Mouse (Mus musculus) lung, embryonic 14.5 days (tissue): ENCODE measurements around the gene Cpsf4l. TPM values are rescaled to one million over a fixed set of nuclear protein-coding genes. Genes with fewer than 3 reads are reported as not detected.
"Not testable (repeated sequence)": the region's sequence is repeated elsewhere in the genome, so short reads cannot be mapped to it uniquely, and the experiment has no call there.

Experiments
- ATAC-seq: fragments of 200-750 bp; cut with Nextera tagmentation; 2 replicates; pipeline ENCODE4 v1.8.0; 2017; ENCODE audit warnings: mild to moderate bottlenecking, moderate TSS enrichment, moderate library complexity; ENCODE audit not compliant: insufficient read depth
- DNase-seq: peaks from one replicate; pipeline ENCODE4 v3.0.0-alpha.2; 2015
- H3K27ac ChIP-seq: fragments of 300-500 bp; sonication (generic); 2 replicates; pipeline ENCODE4 v1.5.1; 2014; ENCODE audit warnings: low read depth, mild to moderate bottlenecking, moderate library complexity
- H3K27me3 ChIP-seq: fragments of 300-500 bp; sonication (generic); 2 replicates; pipeline ENCODE4 v1.6.1; 2014; ENCODE audit warnings: low read length, control low read depth; ENCODE audit not compliant: insufficient read depth
- H3K36me3 ChIP-seq: fragments of 300-500 bp; sonication (generic); 2 replicates; pipeline ENCODE4 v1.6.1; 2014; ENCODE audit warnings: control low read depth; ENCODE audit not compliant: insufficient read depth
- H3K4me1 ChIP-seq: fragments of 300-500 bp; sonication (generic); 2 replicates; pipeline ENCODE4 v1.6.1; 2014; ENCODE audit warnings: antibody characterized with exemption, control low read depth; ENCODE audit not compliant: insufficient read depth
- H3K4me2 ChIP-seq: fragments of 300-500 bp; sonication (generic); 2 replicates; pipeline ENCODE4 v1.6.1; 2014; ENCODE audit warnings: mild to moderate bottlenecking
- H3K4me3 ChIP-seq: fragments of 300-500 bp; sonication (generic); 2 replicates; pipeline ENCODE4 v1.5.1; 2014; ENCODE audit warnings: low read depth, low read length
- H3K9ac ChIP-seq: fragments of 300-500 bp; sonication (generic); 2 replicates; pipeline ENCODE4 v1.6.1; 2014
- H3K9me3 ChIP-seq: fragments of 300-500 bp; sonication (generic); 2 replicates; pipeline ENCODE4 v1.6.1; 2016; ENCODE audit warnings: low read depth, low read length, control low read depth
- CTCF ChIP-seq: IDR thresholded peaks from 2 replicates; pipeline ENCODE4 v1.5.1; 2016; ENCODE audit warnings: antibody characterized with exemption, low read depth
- WGBS: fragments of 180-500 bp; shearing (Covaris S2); extraction: QIAGEN DNeasy Blood & Tissue Kit; methylation state at CpG from one replicate; pipeline ENCODE4 v1.1.7; 2014; 5-methylcytosine and 5-hydroxymethylcytosine counted together
- polyA plus RNA-seq: library from polyadenylated mRNA; unstranded; fragments of >200 nt; fragmentation: Nextera tagmentation; extraction: Ambion mirVana; gene quantifications from 2 replicates; pipeline ENCODE4 v1.2.1, GENCODE M21; 2014

Cpsf4l gene
- polyA plus RNA-seq, 1 experiment from 2014 or later: 0.59 TPM

- Histone ChIP-seq H3K27ac (peak overlapping the region; percentile 63; the same call in 1 of the 2 replicates), H3K36me3 (peaks cover 56% of the 10 kb centered on the region), H3K9me3 (no peaks in the 10 kb centered on the region), H3K4me3 (no peak overlapping the region), H3K4me2 (no peak overlapping the region), H3K4me1 (0 out of 2 replicates have a peak, but pooled peaks cover 3% of the 10 kb centered on the region), H3K27me3 (no peaks in the 10 kb centered on the region), H3K9ac (no peak overlapping the region)
- ATAC-seq (no peak), DNase-seq (no peak)
- WGBS: 58% methylated on average over 6 of the region's 6 CpGs
- TF ChIP-seq CTCF: no peak
These were observed 43.6 kb downstream of the Cpsf4l start for GRCm38 (mm10) chr11:113666205-113666604.

- H3K4me3 ChIP-seq: no peak overlapping the region
- ATAC-seq: no peak
- no peaks in the 10 kb centered on the region for H3K9me3 ChIP-seq
These were observed 45.5 kb downstream of the Cpsf4l start for GRCm38 (mm10) chr11:113664279-113664678.

GRCm38 (mm10) chr11:113661835-113662351 is 47.9 kb downstream of the Cpsf4l start:
- Histone ChIP-seq H3K9me3 (no peaks in the 10 kb centered on the region), H3K36me3 (peaks cover 80% of the 10 kb centered on the region), H3K27ac (no peak overlapping the region), H3K4me3 (no peak overlapping the region), H3K9ac (no peak overlapping the region), H3K27me3 (no peaks in the 10 kb centered on the region), H3K4me2 (no peak overlapping the region), H3K4me1 (0 out of 2 replicates have a peak, but pooled peaks cover 3% of the 10 kb centered on the region)
- DNase-seq: no peak
- ATAC-seq: no peak
- no peak for TF ChIP-seq CTCF
- WGBS: 90% methylated on average over 18 of the region's 18 CpGs

More at GRCm38 (mm10) chr11:113664279-113664678, 45.5 kb downstream of the Cpsf4l start:
- Histone ChIP-seq H3K9ac (no peak overlapping the region), H3K4me1 (0 out of 2 replicates have a peak, but pooled peaks cover 3% of the 10 kb centered on the region), H3K36me3 (peaks cover 61% of the 10 kb centered on the region), H3K27me3 (no peaks in the 10 kb centered on the region), H3K27ac (no peak overlapping the region), H3K4me2 (no peak overlapping the region)
- no peak for DNase-seq
- no peak for TF ChIP-seq CTCF
- WGBS: 69% methylated on average over 2 of the region's 2 CpGs

GRCm38 (mm10) chr11:113660940-113661339 is 48.9 kb downstream of the Cpsf4l start:
- 93% methylated on average over 11 of the region's 11 CpGs for WGBS
- H3K4me1 ChIP-seq: no peaks in the 10 kb centered on the region
- no peak overlapping the region for H3K4me2 ChIP-seq
- ATAC-seq (no peak), DNase-seq (no peak)
- H3K9ac ChIP-seq: no peak overlapping the region
- H3K36me3 ChIP-seq: peaks cover 89% of the 10 kb centered on the region
- no peaks in the 10 kb centered on the region for H3K9me3 ChIP-seq
- no peak overlapping the region for H3K27ac ChIP-seq
- no peak overlapping the region for H3K4me3 ChIP-seq
- H3K27me3 ChIP-seq: no peaks in the 10 kb centered on the region
- no peak for TF ChIP-seq CTCF

- not testable (repeated sequence) for H3K27ac ChIP-seq, H3K4me2 ChIP-seq, H3K9ac ChIP-seq, ATAC-seq, H3K27me3 ChIP-seq, H3K9me3 ChIP-seq, DNase-seq, H3K4me1 ChIP-seq, H3K4me3 ChIP-seq
- 95% methylated on average over 3 of the region's 3 CpGs for WGBS
- H3K36me3 ChIP-seq: peaks cover 94% of the 10 kb centered on the region
- peak; percentile 24; the same call in 1 of the 2 replicates for TF ChIP-seq CTCF
These were observed 49.6 kb downstream of the Cpsf4l start for GRCm38 (mm10) chr11:113660213-113660612.

GRCm38 (mm10) chr11:113658763-113659162 is 51.1 kb downstream of the Cpsf4l start:
- Histone ChIP-seq H3K4me3 (no peak overlapping the region), H3K36me3 (peaks cover 100% of the 10 kb centered on the region), H3K9me3 (no peaks in the 10 kb centered on the region), H3K27ac (no peak overlapping the region), H3K4me2 (no peak overlapping the region), H3K4me1 (no peaks in the 10 kb centered on the region), H3K27me3 (no peaks in the 10 kb centered on the region), H3K9ac (no peak overlapping the region)
- no peak for TF ChIP-seq CTCF
- DNase-seq: no peak
- no peak for ATAC-seq
- 82% methylated on average over 4 of the region's 4 CpGs for WGBS

GRCm38 (mm10) chr11:113658319-113658718 is 51.5 kb downstream of the Cpsf4l start:
- WGBS: 82% methylated on average over 8 of the region's 8 CpGs
- Histone ChIP-seq H3K27ac (no peak overlapping the region), H3K9ac (no peak overlapping the region), H3K4me3 (no peak overlapping the region), H3K36me3 (peaks cover 100% of the 10 kb centered on the region), H3K9me3 (no peaks in the 10 kb centered on the region), H3K4me1 (no peaks in the 10 kb centered on the region), H3K4me2 (no peak overlapping the region), H3K27me3 (no peaks in the 10 kb centered on the region)
- ATAC-seq (no peak), DNase-seq (no peak)
- TF ChIP-seq CTCF: no peak
